16 mouse cellular contexts compared by ENCODE assay signal in genomic region chr10:94741459-94741858, GRCm38 (mm10).
"Had no signal": no experiment of that assay in that cellular context is flagged by ENCODE, and none has a peak within 500 bp of the region (broad histone marks: within the 10 kb centered on the region; RNA-seq: fewer than 3 reads in every experiment).

No protein-coding gene starts in this region.

- H3K4me1 ChIP-seq: liver, embryonic 15.5 days; midbrain, embryonic 13.5 days; midbrain, embryonic 15.5 days; neural tube, embryonic 12.5 days; stomach, embryonic 15.5 days had no signal

- DNase-seq: liver, postnatal 0 days; lung, embryonic 14.5 days; lung, postnatal 10 days; right cerebral cortex, postnatal 14 days; thymus, adult 18-20 months; thymus, postnatal 14 days; thymus, postnatal 36 days had no signal

- H3K9ac ChIP-seq: liver, embryonic 15.5 days; liver, postnatal 0 days; lung, embryonic 14.5 days; midbrain, embryonic 13.5 days; midbrain, embryonic 15.5 days; neural tube, embryonic 12.5 days; stomach, embryonic 15.5 days had no signal

- H3K27ac ChIP-seq: liver, embryonic 15.5 days; macrophage; midbrain, embryonic 13.5 days; midbrain, embryonic 15.5 days; neural tube, embryonic 12.5 days; stomach, embryonic 15.5 days; stomach, postnatal 0 days had no signal

- H3K4me2 ChIP-seq: liver, embryonic 15.5 days; lung, embryonic 14.5 days; midbrain, embryonic 11.5 days; midbrain, embryonic 13.5 days; midbrain, embryonic 15.5 days; neural tube, embryonic 12.5 days; stomach, embryonic 15.5 days had no signal

- ATAC-seq: liver, postnatal 0 days; midbrain, embryonic 13.5 days; midbrain, embryonic 15.5 days had no signal

- H3K9me3 ChIP-seq: liver, embryonic 15.5 days; megakaryocyte, embryonic 14.5 days; midbrain, embryonic 13.5 days; midbrain, embryonic 15.5 days; neural tube, embryonic 12.5 days; stomach, embryonic 15.5 days had no signal

- H3K36me3 ChIP-seq: liver, embryonic 15.5 days; midbrain, embryonic 15.5 days; neural tube, embryonic 12.5 days; stomach, embryonic 15.5 days had no signal

- H3K27me3 ChIP-seq: liver, embryonic 15.5 days; megakaryocyte, embryonic 14.5 days; midbrain, embryonic 13.5 days; midbrain, embryonic 15.5 days; neural tube, embryonic 12.5 days; stomach, embryonic 15.5 days had no signal

- H3K4me3 ChIP-seq: liver, embryonic 15.5 days; megakaryocyte, embryonic 14.5 days; midbrain, embryonic 13.5 days; midbrain, embryonic 15.5 days; neural tube, embryonic 12.5 days; stomach, embryonic 15.5 days had no signal
